Mouse (Mus musculus) heart, postnatal 36 days (tissue): Measurements from ENCODE around the gene Clca2. TPM values are rescaled to one million over a fixed set of nuclear protein-coding genes. Genes with fewer than 3 reads are reported as not detected.
A peak's percentile ranks its signal among the peaks of the same experiment; 100 is the strongest.

ENCODE experiments used
- DNase-seq, 2 experiments: peaks; one replicate each; pipeline ENCODE4 v3.0.0; 2021 to 2022
- intact Hi-C: fragments of 180-260 bp; cut with DNase I; formaldehyde crosslinking; loops from one replicate; pipeline ENCODE4 v1.15.1; 2025
- total RNA-seq, 2 experiments: library from RNA; stranded (reverse); gene quantifications; 2 replicates each; pipeline ENCODE4 v1.2.3; 2021

Clca2 gene
- under 1 TPM in 1 of 2 experiments, not detected in 1; 0.14 TPM for total RNA-seq

- no peak for DNase-seq
- intact Hi-C loops: no loop called here
These were observed at the start of gene Clca2 for GRCm38 (mm10) chr3:145099291-145099690. Clca2 (minus strand) TSS chr3:145099443.

GRCm38 (mm10) chr3:145147952-145148351 lies 48.7 kb upstream of the Clca2 start:
- intact Hi-C loops: no loop called here
- no peak for DNase-seq

- intact Hi-C loops: no loop called here
- no peak for DNase-seq
These were observed 48.2 kb upstream of the Clca2 start for GRCm38 (mm10) chr3:145147483-145147882.

GRCm38 (mm10) chr3:145146871-145147270 lies 47.6 kb upstream of the Clca2 start:
- intact Hi-C loops: no loop called here
- no peak for DNase-seq

GRCm38 (mm10) chr3:145143856-145144255 lies 44.6 kb upstream of the Clca2 start:
- DNase-seq: no peak
- intact Hi-C loops: no loop called here

GRCm38 (mm10) chr3:145142925-145143324 lies 43.7 kb upstream of the Clca2 start:
- intact Hi-C loops: no loop called here

GRCm38 (mm10) chr3:145140236-145140635 lies 41.0 kb upstream of the Clca2 start:
- no peak for DNase-seq
- intact Hi-C loops: no loop called here

More at GRCm38 (mm10) chr3:145142925-145143324, 43.7 kb upstream of the Clca2 start:
- DNase-seq: no peak

GRCm38 (mm10) chr3:145131210-145131868 lies 32.1 kb upstream of the Clca2 start:
- peak in 1 of 2 experiments; percentile 53 for DNase-seq
- intact Hi-C loops: loop anchor here (2.0 to 10.0 kb wide), 2 partner anchors 105 to 307 kb away; no protein-coding TSS in a partner anchor

- no peak for DNase-seq
- intact Hi-C loops: no loop called here
These were observed 30.1 kb upstream of the Clca2 start for GRCm38 (mm10) chr3:145129356-145129755.

GRCm38 (mm10) chr3:145126618-145127017 lies 27.4 kb upstream of the Clca2 start:
- intact Hi-C loops: no loop called here
- no peak for DNase-seq

- DNase-seq: no peak
- intact Hi-C loops: loop anchor here (5.0 kb wide), 1 partner anchor 912 kb away; the partner anchor contains the start of gene Lmo4
These were observed 20.2 kb upstream of the Clca2 start for GRCm38 (mm10) chr3:145119425-145119824.

- intact Hi-C loops: loop anchor here (5.0 kb wide), 1 partner anchor 912 kb away; the partner anchor contains the start of gene Lmo4
- no peak for DNase-seq
These were observed 19.7 kb upstream of the Clca2 start for GRCm38 (mm10) chr3:145119002-145119358.

- intact Hi-C loops: loop anchor here (5.0 kb wide), 1 partner anchor 911 kb away; the partner anchor contains the start of gene Lmo4
- peak; percentile 97 to 99 for DNase-seq
These were observed 19.2 kb upstream of the Clca2 start, which contains the start of gene Odf2l for GRCm38 (mm10) chr3:145118254-145119001. Odf2l (plus strand) TSS chr3:145118588.

GRCm38 (mm10) chr3:145117637-145118036 lies 18.4 kb upstream of the Clca2 start:
- intact Hi-C loops: loop anchor here (5.0 kb wide), 1 partner anchor 910 kb away; the partner anchor contains the start of gene Lmo4

GRCm38 (mm10) chr3:145115169-145115568 lies 15.9 kb upstream of the Clca2 start:
- intact Hi-C loops: loop anchor here (5.0 kb wide), 1 partner anchor 908 kb away; the partner anchor contains the start of gene Lmo4
- DNase-seq: no peak

More at GRCm38 (mm10) chr3:145117637-145118036, 18.4 kb upstream of the Clca2 start:
- no peak for DNase-seq

- intact Hi-C loops: no loop called here
- no peak for DNase-seq
These were observed 6.7 kb upstream of the Clca2 start for GRCm38 (mm10) chr3:145105773-145106504.

GRCm38 (mm10) chr3:145105076-145105772 lies 6.0 kb upstream of the Clca2 start:
- intact Hi-C loops: no loop called here
- no peak for DNase-seq

GRCm38 (mm10) chr3:145103770-145104169 lies 4.5 kb upstream of the Clca2 start:
- intact Hi-C loops: loop anchor here (5.0 kb wide), 1 partner anchor 901 kb away; no protein-coding TSS in a partner anchor

GRCm38 (mm10) chr3:145103321-145103720 lies 4.1 kb upstream of the Clca2 start:
- DNase-seq: no peak
- intact Hi-C loops: loop anchor here (5.0 kb wide), 1 partner anchor 901 kb away; no protein-coding TSS in a partner anchor

More at GRCm38 (mm10) chr3:145103770-145104169, 4.5 kb upstream of the Clca2 start:
- DNase-seq: no peak
